Mouse (Mus musculus) heart, postnatal 0 days (tissue): ENCODE data around the gene Tmprss6. TPM values are rescaled to one million over a fixed set of nuclear protein-coding genes. Genes with fewer than 3 reads are reported as not detected.

Source experiments
- ATAC-seq: fragments of 200-750 bp; cut with Nextera tagmentation; 2 replicates; pipeline ENCODE4 v1.8.0; 2017; ENCODE audit warnings: low read depth, moderate number of reproducible peaks, moderate library complexity; ENCODE audit not compliant: insufficient read depth
- DNase-seq: peaks from one replicate; pipeline ENCODE4 v3.0.0-alpha.2; 2016; ENCODE audit warnings: low spot score
- H3K27ac ChIP-seq: fragments of 300-500 bp; sonication (generic); 2 replicates; pipeline ENCODE4 v1.5.1; 2014; ENCODE audit warnings: low read depth, mild to moderate bottlenecking
- H3K27me3 ChIP-seq: fragments of 300-500 bp; sonication (generic); 2 replicates; pipeline ENCODE4 v1.6.1; 2014; ENCODE audit warnings: low read length, mixed read lengths; ENCODE audit not compliant: control insufficient read depth, insufficient read depth
- H3K36me3 ChIP-seq: fragments of 300-500 bp; sonication (generic); replicated peaks from 2 replicates; pipeline ENCODE4 v1.6.1; 2014; ENCODE audit warnings: low read length, mixed read lengths; ENCODE audit not compliant: control insufficient read depth, insufficient read depth
- H3K4me1 ChIP-seq: fragments of 300-500 bp; sonication (generic); 2 replicates; pipeline ENCODE4 v1.6.1; 2014; ENCODE audit warnings: antibody characterized with exemption; ENCODE audit not compliant: control insufficient read depth, insufficient read depth
- H3K4me2 ChIP-seq: fragments of 300-500 bp; sonication (generic); 2 replicates; pipeline ENCODE4 v1.6.1; 2014; ENCODE audit warnings: low read depth, mild to moderate bottlenecking, low read length, moderate library complexity
- H3K4me3 ChIP-seq: fragments of 300-500 bp; sonication (generic); 2 replicates; pipeline ENCODE4 v1.5.1; 2014; ENCODE audit warnings: low read depth, low read length
- H3K9ac ChIP-seq: fragments of 300-500 bp; sonication (generic); replicated peaks from 2 replicates; pipeline ENCODE4 v1.6.1; 2014; ENCODE audit warnings: low read depth, low read length, mixed read lengths
- H3K9me3 ChIP-seq: fragments of 300-500 bp; sonication (generic); replicated peaks from 2 replicates; pipeline ENCODE4 v1.6.1; 2016; ENCODE audit warnings: low read length; ENCODE audit not compliant: control insufficient read depth
- CTCF ChIP-seq: IDR thresholded peaks from 2 replicates; pipeline ENCODE4 v1.5.1; 2016; ENCODE audit warnings: antibody characterized with exemption, control low read depth, low read depth
- EP300 ChIP-seq: IDR thresholded peaks from 2 replicates; pipeline ENCODE4 v1.6.1; 2016; ENCODE audit warnings: antibody characterized with exemption, low read depth
- WGBS: fragments of 180-500 bp; shearing (Covaris S2); extraction: QIAGEN DNeasy Blood & Tissue Kit; methylation state at CpG from one replicate; pipeline ENCODE4 v1.1.7; 2014; 5-methylcytosine and 5-hydroxymethylcytosine counted together
- polyA plus RNA-seq: library from polyadenylated mRNA; unstranded; fragments of >200 nt; fragmentation: Nextera tagmentation; extraction: Ambion mirVana; gene quantifications from 2 replicates; pipeline ENCODE4 v1.2.1, GENCODE M21; 2015
- total RNA-seq: library from RNA; depleted of rRNA; stranded (reverse); fragments of >200 nt; gene quantifications from 2 replicates; pipeline ENCODE4 v1.2.3, GENCODE M21; 2014; ENCODE audit warnings: low replicate concordance

Tmprss6 gene
- total and polyA plus RNA-seq, 2 experiments from 2014 or later: 0.49 TPM; not detected in 1

- H3K9ac ChIP-seq: peak overlapping the region; percentile 29; the same call in 1 of the 2 replicates
- H3K4me1 ChIP-seq: peaks cover 9% of the 10 kb centered on the region
- H3K9me3 ChIP-seq: no peaks in the 10 kb centered on the region
- DNase-seq: peak; percentile 42
- WGBS: 22% methylated on average over 23 of the region's 23 CpGs
- peak; percentile 25 for ATAC-seq
- no peaks in the 10 kb centered on the region for H3K27me3 ChIP-seq
- H3K4me3 ChIP-seq: peak overlapping the region; percentile 30
- H3K36me3 ChIP-seq: peaks cover 5% of the 10 kb centered on the region
- H3K27ac ChIP-seq: peak overlapping the region; percentile 70
- TF ChIP-seq CTCF (no peak), EP300 (no peak)
- peak overlapping the region; percentile 53 for H3K4me2 ChIP-seq
Observed at GRCm38 (mm10) chr15:78437237-78438017, 31.0 kb downstream of the Tmprss6 start.

DNA sequence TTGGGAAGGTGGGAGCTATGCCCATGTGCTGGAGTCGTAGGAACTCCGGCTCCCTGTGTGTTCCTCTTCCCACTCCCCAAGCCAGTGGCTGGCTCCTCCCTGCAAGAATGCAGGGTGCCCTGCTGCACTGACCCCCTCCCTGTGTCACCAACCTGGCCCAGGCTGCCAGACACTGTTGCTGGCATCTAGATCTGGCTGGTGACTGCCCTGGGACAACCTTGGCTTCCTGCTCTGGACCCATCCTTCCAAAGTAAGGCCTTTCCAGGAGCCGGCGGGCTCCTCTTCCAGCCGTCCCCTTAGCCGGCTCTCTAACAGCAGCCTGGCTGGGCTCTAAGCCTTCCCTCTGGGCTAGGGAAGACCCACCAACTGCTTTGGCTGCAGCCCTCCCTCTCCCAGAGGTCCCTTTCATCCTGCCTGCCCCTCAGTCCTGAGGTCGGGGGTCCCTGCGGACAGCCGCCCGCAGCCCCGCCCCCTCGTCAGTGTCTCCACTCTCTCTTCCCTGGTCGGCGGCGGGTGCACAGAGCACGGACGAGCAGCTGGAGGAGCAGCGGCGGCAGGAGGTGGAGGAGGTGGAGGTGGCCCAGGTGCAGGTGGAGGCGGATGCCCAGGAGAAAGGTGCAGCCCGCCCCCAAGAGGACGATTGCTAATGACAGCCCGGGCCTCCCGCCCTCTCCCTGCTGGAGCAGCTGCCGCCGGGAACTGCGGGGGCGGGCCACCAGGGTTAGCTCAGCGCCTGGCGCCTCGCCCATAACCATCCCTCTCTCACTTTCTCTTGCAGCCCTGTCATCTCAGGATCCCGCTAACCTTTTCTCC is 31.8 kb downstream of the Tmprss6 start:
- ATAC-seq: peak; percentile 67
- H3K9me3 ChIP-seq: no peaks in the 10 kb centered on the region
- peak overlapping the region; percentile 53 for H3K4me2 ChIP-seq
- H3K36me3 ChIP-seq: peaks cover 5% of the 10 kb centered on the region
- no peak for TF ChIP-seq CTCF
- TF ChIP-seq EP300: no peak
- 18% methylated on average over 26 of the region's 32 CpGs for WGBS
- H3K27me3 ChIP-seq: no peaks in the 10 kb centered on the region
- peaks cover 9% of the 10 kb centered on the region for H3K4me1 ChIP-seq
- peak; percentile 76 for DNase-seq
- H3K4me3 ChIP-seq: peak overlapping the region; percentile 30
- peak overlapping the region; percentile 29; the same call in 1 of the 2 replicates for H3K9ac ChIP-seq
- H3K27ac ChIP-seq: peak overlapping the region; percentile 70; the same call in 1 of the 2 replicates

- DNase-seq: no peak
- no peak for TF ChIP-seq CTCF
- TF ChIP-seq EP300: no peak
- WGBS: 89% methylated on average over 11 of the region's 11 CpGs
- ATAC-seq: no peak
- H3K4me3 ChIP-seq: no peak overlapping the region
- H3K4me1 ChIP-seq: peaks cover 9% of the 10 kb centered on the region
- no peak overlapping the region for H3K4me2 ChIP-seq
- H3K27ac ChIP-seq: no peak overlapping the region
- no peak overlapping the region for H3K9ac ChIP-seq
- peaks cover 5% of the 10 kb centered on the region for H3K36me3 ChIP-seq
- no peaks in the 10 kb centered on the region for H3K27me3 ChIP-seq
- H3K9me3 ChIP-seq: no peaks in the 10 kb centered on the region
Observed at GRCm38 (mm10) chr15:78435681-78436080, 32.8 kb downstream of the Tmprss6 start.

DNA sequence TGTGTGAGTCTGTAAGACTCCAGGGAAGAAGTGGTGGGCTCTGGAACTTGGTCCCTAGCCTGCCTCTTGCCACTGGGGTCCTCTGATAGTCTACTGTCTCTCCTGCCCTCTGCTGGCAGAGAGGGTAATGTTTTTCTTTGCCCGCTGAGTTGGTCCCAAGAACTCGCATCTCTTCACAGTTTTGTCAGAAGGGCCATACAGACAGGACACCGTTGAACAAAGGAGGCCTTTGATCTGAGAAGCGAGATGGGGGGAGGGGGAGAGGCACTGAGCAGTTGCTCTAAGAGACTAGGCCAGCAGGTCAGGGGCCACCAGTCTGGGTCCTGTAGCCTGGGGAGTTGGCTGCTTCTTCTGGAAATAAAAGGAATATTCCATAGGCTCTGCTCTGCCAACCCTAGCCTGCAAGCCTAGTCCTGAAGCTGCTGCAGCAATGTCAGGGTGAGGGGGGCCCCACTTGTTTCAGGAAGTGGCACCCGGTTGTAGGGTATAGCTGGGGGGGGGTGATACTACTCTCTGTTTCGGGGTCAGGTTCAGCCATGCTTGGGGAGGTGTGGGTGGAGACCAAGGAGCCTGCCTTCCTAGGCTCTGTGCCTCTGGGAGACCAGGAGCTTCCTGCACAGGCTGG is 33.4 kb downstream of the Tmprss6 start:
- DNase-seq: peak; percentile 47
- Histone ChIP-seq H3K27ac (no peak overlapping the region), H3K36me3 (peaks cover 5% of the 10 kb centered on the region)

DNA sequence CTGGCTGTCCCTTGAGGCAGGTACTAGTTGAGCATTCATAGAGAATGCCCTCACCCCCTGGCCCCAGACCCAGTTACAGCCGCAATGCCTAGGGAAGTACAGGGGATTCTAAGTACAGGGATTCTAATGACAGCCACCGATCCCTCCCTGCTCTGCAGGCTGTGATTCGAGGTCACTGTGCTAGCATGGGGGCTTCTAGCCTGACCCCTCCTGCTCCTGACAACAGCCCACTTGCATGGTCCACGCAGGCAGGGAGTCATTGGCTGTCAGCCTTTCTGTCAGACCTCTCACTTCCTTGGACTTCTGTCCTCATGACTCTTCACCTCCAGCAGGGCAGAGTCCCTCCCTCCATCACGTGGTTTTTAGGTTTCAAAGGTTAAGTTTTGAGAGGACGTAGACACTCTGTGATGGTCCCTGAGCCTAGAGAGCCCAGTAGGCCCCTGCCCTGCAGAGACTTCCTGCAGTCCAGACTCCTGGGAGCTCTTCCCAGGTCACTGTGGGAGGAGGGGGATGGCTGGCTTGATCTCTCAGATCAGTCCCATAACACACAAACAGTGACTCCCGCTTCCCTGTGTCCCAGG is 36.8 kb downstream of the Tmprss6 start:
- DNase-seq (no peak), ATAC-seq (no peak)
- peaks cover 5% of the 10 kb centered on the region for H3K36me3 ChIP-seq
- TF ChIP-seq EP300: no peak
- no peak for TF ChIP-seq CTCF
- H3K4me3 ChIP-seq: no peak overlapping the region
- H3K27me3 ChIP-seq: peaks cover 14% of the 10 kb centered on the region
- no peaks in the 10 kb centered on the region for H3K9me3 ChIP-seq
- H3K9ac ChIP-seq: no peak overlapping the region
- no peaks in the 10 kb centered on the region; the same call in none of the 2 replicates for H3K4me1 ChIP-seq
- H3K27ac ChIP-seq: no peak overlapping the region
- H3K4me2 ChIP-seq: no peak overlapping the region
- WGBS: 77% methylated on average over 7 of the region's 7 CpGs

More for the DNA sequence above, 33.4 kb downstream of the Tmprss6 start:
- Histone ChIP-seq H3K4me3 (no peak overlapping the region), H3K9ac (no peak overlapping the region), H3K4me2 (no peak overlapping the region), H3K27me3 (no peaks in the 10 kb centered on the region), H3K9me3 (no peaks in the 10 kb centered on the region), H3K4me1 (peaks cover 9% of the 10 kb centered on the region)
- no peak for ATAC-seq
- TF ChIP-seq CTCF: peak; percentile 64
- no peak for TF ChIP-seq EP300
- 52% methylated on average over 6 of the region's 6 CpGs for whole genome bisulfite sequencing
